ENCODE assay signal across 8 mouse cellular contexts in the genomic region with DNA sequence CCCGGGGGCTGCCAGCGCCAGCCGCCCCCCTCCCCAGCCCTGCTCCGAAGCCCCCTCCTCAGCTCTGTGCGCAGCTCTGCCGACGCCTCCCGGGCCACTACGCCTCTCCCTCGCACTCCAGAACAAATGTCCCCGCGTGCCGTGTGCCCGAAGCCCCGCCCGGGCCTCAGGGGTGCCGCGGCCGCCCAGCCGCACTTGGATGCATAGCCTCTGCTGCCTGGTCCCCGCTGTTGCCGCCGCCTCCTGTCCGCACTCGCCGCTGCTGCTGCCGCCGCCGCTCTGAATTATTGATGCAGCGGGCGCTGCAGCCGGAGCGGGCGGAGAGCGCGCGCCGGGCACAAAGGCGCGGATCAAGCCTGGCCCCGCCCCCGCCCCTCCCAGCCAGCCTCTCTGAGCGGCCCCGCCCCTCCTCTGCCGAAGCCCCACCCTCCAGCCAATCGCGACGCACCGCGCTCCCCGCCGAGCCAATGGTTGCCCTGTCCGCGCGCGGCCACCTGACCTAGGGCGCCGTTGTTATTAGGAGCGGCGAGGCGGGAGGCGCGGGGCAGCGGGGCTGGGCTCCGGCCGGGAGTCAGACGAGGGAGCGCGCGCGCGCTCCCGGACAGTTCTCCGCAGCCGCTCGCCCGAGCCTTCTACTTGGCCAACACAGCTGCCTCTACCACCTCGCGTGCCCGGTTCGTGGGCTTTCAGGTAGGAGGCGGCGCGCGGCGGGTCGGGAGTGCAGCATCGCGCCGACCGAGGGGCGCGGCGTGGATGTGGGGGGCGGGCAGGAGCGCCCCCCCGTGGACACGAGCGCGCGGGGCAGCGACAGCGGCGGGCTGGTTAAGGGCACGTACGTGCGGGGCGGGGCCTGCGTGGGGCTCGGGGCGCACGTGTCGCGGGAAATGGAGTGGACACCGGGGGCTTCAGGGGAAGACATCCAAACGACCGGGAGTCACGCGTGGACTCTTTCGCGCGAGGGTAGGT. TPM values are rescaled to one million over a fixed set of nuclear protein-coding genes. Genes with fewer than 3 reads are reported as not detected.
DNase-seq lines count a peak whose midpoint lies in the region; ATAC-seq lines count a peak whose summit lies in the region.

Gene Cbln1 (minus strand): TSS at position 339 of the 966 bp plus-strand sequence.

- peaks cover 89% of the 10 kb centered on the region for H3K27me3 ChIP-seq in erythroblast, embryonic 14.5 days (ENCODE audit: control insufficient read depth)
- peaks cover 77% of the 10 kb centered on the region for H3K27me3 ChIP-seq in heart, embryonic 11.5 days (ENCODE audit: control insufficient read depth, insufficient read depth, low read length)
- peaks cover 95% of the 10 kb centered on the region for H3K27me3 ChIP-seq in kidney, embryonic 15.5 days
- H3K27me3 ChIP-seq in limb, embryonic 13.5 days = peaks cover 94% of the 10 kb centered on the region
- H3K27me3 ChIP-seq in midbrain, embryonic 14.5 days (ENCODE audit: control insufficient read depth, insufficient read depth, low read length) = peaks cover 40% of the 10 kb centered on the region

- no peak for ATAC-seq in CD4-positive, CD25-positive, alpha-beta regulatory T cell, adult 4 months
- peak; percentile 93 for ATAC-seq in heart, embryonic 11.5 days (replicated peaks; ENCODE audit: insufficient number of reproducible peaks, low FRiP score, low TSS enrichment)
- peak; percentile 96 for ATAC-seq in kidney, embryonic 15.5 days (replicated peaks; ENCODE audit: low FRiP score)
- ATAC-seq in limb, embryonic 13.5 days (ENCODE audit: low FRiP score, low read depth) = peak; percentile 95
- peak; percentile 93 for ATAC-seq in midbrain, embryonic 14.5 days (ENCODE audit: low FRiP score, low TSS enrichment)

- DNase-seq in CD4-positive, CD25-positive, alpha-beta regulatory T cell, adult 2 months (ENCODE audit: low read depth, low spot score) = peak; percentile 38
- peak; percentile 98 for DNase-seq in midbrain, embryonic 14.5 days
- DNase-seq in spleen, postnatal 36 days (ENCODE audit: low spot score in 2 of 2) = peak; percentile 17

- WGBS in heart, embryonic 11.5 days (ENCODE audit: insufficient replicate concordance) = under 1% methylated on average over 105 of the region's 122 CpGs
- under 1% methylated on average over 91 of the region's 122 CpGs for WGBS in kidney, embryonic 15.5 days
- under 1% methylated on average over 110 of the region's 122 CpGs for WGBS in limb, embryonic 13.5 days
- under 1% methylated on average over 121 of the region's 122 CpGs for WGBS in midbrain, embryonic 14.5 days

- H3K4me3 ChIP-seq in erythroblast, embryonic 14.5 days (replicated peaks) = peak within 1 kb of the TSS; percentile 43
- H3K4me3 ChIP-seq in heart, embryonic 11.5 days (ENCODE audit: low read depth, low read length) = peak within 1 kb of the TSS; percentile 60
- peak within 1 kb of the TSS; percentile 55 for H3K4me3 ChIP-seq in kidney, embryonic 15.5 days (replicated peaks)
- peak within 1 kb of the TSS; percentile 50 for H3K4me3 ChIP-seq in limb, embryonic 13.5 days
- H3K4me3 ChIP-seq in midbrain, embryonic 14.5 days (replicated peaks; ENCODE audit: low read depth, low read length) = peak within 1 kb of the TSS; percentile 65

- H3K36me3 ChIP-seq in erythroblast, embryonic 14.5 days (ENCODE audit: control insufficient read depth) = no peaks in the 10 kb centered on the region
- H3K36me3 ChIP-seq in heart, embryonic 11.5 days (ENCODE audit: control insufficient read depth, insufficient read depth, low read length) = no peaks in the 10 kb centered on the region
- H3K36me3 ChIP-seq in kidney, embryonic 15.5 days = no peaks in the 10 kb centered on the region
- H3K36me3 ChIP-seq in limb, embryonic 13.5 days = no peaks in the 10 kb centered on the region
- no peaks in the 10 kb centered on the region for H3K36me3 ChIP-seq in midbrain, embryonic 14.5 days (ENCODE audit: control insufficient read depth, insufficient read depth, low read length)

- H3K9me3 ChIP-seq in erythroblast, embryonic 14.5 days (ENCODE audit: control insufficient read depth, low read length) = peaks cover 16% of the 10 kb centered on the region
- no peaks in the 10 kb centered on the region for H3K9me3 ChIP-seq in heart, embryonic 11.5 days (replicated peaks; ENCODE audit: control insufficient read depth, low read length)
- no peaks in the 10 kb centered on the region for H3K9me3 ChIP-seq in kidney, embryonic 15.5 days (replicated peaks)
- no peaks in the 10 kb centered on the region for H3K9me3 ChIP-seq in limb, embryonic 13.5 days
- no peaks in the 10 kb centered on the region for H3K9me3 ChIP-seq in midbrain, embryonic 14.5 days (ENCODE audit: control insufficient read depth, low read length)

- H3K9ac ChIP-seq in heart, embryonic 11.5 days (ENCODE audit: low read depth, low read length) = 0 out of 2 replicates have a peak within 1 kb of the TSS, but pooled peaks have one; percentile 60
- H3K9ac ChIP-seq in kidney, embryonic 15.5 days = peak within 1 kb of the TSS; percentile 21; the same call in 1 of the 2 replicates
- peak within 1 kb of the TSS; percentile 57 for H3K9ac ChIP-seq in limb, embryonic 13.5 days
- peak within 1 kb of the TSS; percentile 70 for H3K9ac ChIP-seq in midbrain, embryonic 14.5 days (replicated peaks; ENCODE audit: low read length)

- H3K4me2 ChIP-seq in heart, embryonic 11.5 days = peak within 1 kb of the TSS; percentile 98
- H3K4me2 ChIP-seq in kidney, embryonic 15.5 days = peak within 1 kb of the TSS; percentile 95
- H3K4me2 ChIP-seq in limb, embryonic 13.5 days (replicated peaks) = peak within 1 kb of the TSS; percentile 95
- peak within 1 kb of the TSS; percentile 95 for H3K4me2 ChIP-seq in midbrain, embryonic 14.5 days (ENCODE audit: low read length)

- H3K4me1 ChIP-seq in erythroblast, embryonic 14.5 days (ENCODE audit: control insufficient read depth) = peaks cover 12% of the 10 kb centered on the region
- H3K4me1 ChIP-seq in heart, embryonic 11.5 days (ENCODE audit: control insufficient read depth, insufficient read depth, low read length) = peaks cover 18% of the 10 kb centered on the region
- peaks cover 50% of the 10 kb centered on the region for H3K4me1 ChIP-seq in kidney, embryonic 15.5 days
- peaks cover 49% of the 10 kb centered on the region for H3K4me1 ChIP-seq in limb, embryonic 13.5 days
- H3K4me1 ChIP-seq in midbrain, embryonic 14.5 days (ENCODE audit: control insufficient read depth, insufficient read depth, low read length) = peaks cover 48% of the 10 kb centered on the region

- H3K27ac ChIP-seq in heart, embryonic 11.5 days (ENCODE audit: low read depth, low read length) = no peak within 1 kb of the TSS
- no peak within 1 kb of the TSS for H3K27ac ChIP-seq in kidney, embryonic 15.5 days
- H3K27ac ChIP-seq in limb, embryonic 13.5 days = no peak within 1 kb of the TSS
- H3K27ac ChIP-seq in midbrain, embryonic 14.5 days (replicated peaks; ENCODE audit: low read depth, low read length) = peak within 1 kb of the TSS; percentile 83

RNA-seq across cellular contexts. Expression of gene Cbln1, which starts in this region (rescaled TPM):
- not detected for polyA plus RNA-seq in CD4-positive, CD25-positive, alpha-beta regulatory T cell, adult 4 months (2017; shearing (Covaris generic))
- polyA plus RNA-seq in erythroblast, embryonic 14.5 days (2012) = not detected in 2 replicates
- polyA plus RNA-seq in heart, embryonic 11.5 days (2014; fragmentation: Nextera tagmentation; extraction: Ambion mirVana) = 0.10 and 0.24 TPM in 2 replicates
- polyA plus RNA-seq in kidney, embryonic 15.5 days (2015; fragmentation: Nextera tagmentation; extraction: Ambion mirVana) = not detected in 2 replicates
- 0.67 and 1.6 TPM in 2 replicates for polyA plus RNA-seq in limb, embryonic 13.5 days (2015; fragmentation: Nextera tagmentation; extraction: Ambion mirVana)
- 20.3 and 22.6 TPM in 2 replicates for polyA plus RNA-seq in midbrain, embryonic 14.5 days (2014; fragmentation: Nextera tagmentation; extraction: Ambion mirVana)

Comparison
In these comparisons a context has a peak if more than half of its experiments do, and no peak if none do; other contexts are left out.
1. Peak in ATAC-seq, H3K4me3 ChIP-seq, H3K9ac ChIP-seq and H3K4me2 ChIP-seq in heart, embryonic 11.5 days; RNA of the gene not detected or under 1 TPM.
2. Peak in ATAC-seq, H3K4me3 ChIP-seq, H3K9ac ChIP-seq and H3K4me2 ChIP-seq in kidney, embryonic 15.5 days; RNA of the gene not detected or under 1 TPM.
3. DNase-seq: peak in every context shown above with its lines; median percentile 98 in midbrain, embryonic 14.5 days; 38 in CD4-positive, CD25-positive, alpha-beta regulatory T cell, adult 2 months; 17 in spleen, postnatal 36 days.